Mouse (Mus musculus) stomach, postnatal 0 days (tissue): ENCODE results near the gene Gdpd3. TPM values are rescaled to one million over a fixed set of nuclear protein-coding genes. Genes with fewer than 3 reads are reported as not detected.
A peak's percentile ranks its signal among the peaks of the same experiment; 100 is the strongest.

Experiments
- ATAC-seq: fragments of 200-750 bp; cut with Nextera tagmentation; 2 replicates; pipeline ENCODE4 v1.8.0; 2017; ENCODE audit not compliant: low FRiP score, low TSS enrichment
- DNase-seq: peaks from one replicate; pipeline ENCODE4 v3.0.0-alpha.2; 2016; ENCODE audit warnings: low spot score
- H3K27ac ChIP-seq: fragments of 300-500 bp; sonication (generic); replicated peaks from 2 replicates; pipeline ENCODE4 v1.5.1; 2014; ENCODE audit warnings: mild to moderate bottlenecking, control low read depth
- H3K27me3 ChIP-seq: fragments of 300-500 bp; sonication (generic); 2 replicates; pipeline ENCODE4 v1.6.1; 2014; ENCODE audit warnings: low read length; ENCODE audit not compliant: control insufficient read depth, insufficient read depth
- H3K36me3 ChIP-seq: fragments of 300-500 bp; sonication (generic); 2 replicates; pipeline ENCODE4 v1.6.1; 2014; ENCODE audit warnings: low read length, mixed read lengths; ENCODE audit not compliant: control insufficient read depth, insufficient read depth
- H3K4me1 ChIP-seq: fragments of 300-500 bp; sonication (generic); replicated peaks from 2 replicates; pipeline ENCODE4 v1.6.1; 2014; ENCODE audit warnings: antibody characterized with exemption; ENCODE audit not compliant: control insufficient read depth, insufficient read depth
- H3K4me2 ChIP-seq: fragments of 300-500 bp; sonication (generic); replicated peaks from 2 replicates; pipeline ENCODE4 v1.6.1; 2014; ENCODE audit warnings: low read depth, mild to moderate bottlenecking, control low read depth, moderate library complexity
- H3K4me3 ChIP-seq: fragments of 300-500 bp; sonication (generic); 2 replicates; pipeline ENCODE4 v1.5.1; 2014; ENCODE audit warnings: low read depth, low read length, control low read depth
- H3K9ac ChIP-seq: fragments of 300-500 bp; sonication (generic); 2 replicates; pipeline ENCODE4 v1.6.1; 2014; ENCODE audit warnings: mild to moderate bottlenecking, low read length, control low read depth, mixed read lengths
- H3K9me3 ChIP-seq: fragments of 300-500 bp; sonication (generic); 2 replicates; pipeline ENCODE4 v1.6.1; 2016; ENCODE audit warnings: low read length; ENCODE audit not compliant: control insufficient read depth
- CTCF ChIP-seq: IDR thresholded peaks from 2 replicates; pipeline ENCODE4 v1.5.1; 2016; ENCODE audit warnings: antibody characterized with exemption, low read depth, mild to moderate bottlenecking, moderate library complexity
- EP300 ChIP-seq: optimal IDR thresholded peaks from 2 replicates; pipeline ENCODE3; 2016; ENCODE audit warnings: antibody characterized with exemption
- WGBS: fragments of 180-500 bp; shearing (Covaris S2); extraction: QIAGEN DNeasy Blood & Tissue Kit; methylation state at CpG from one replicate; pipeline ENCODE4 v1.1.7; 2014; 5-methylcytosine and 5-hydroxymethylcytosine counted together
- polyA plus RNA-seq: library from polyadenylated mRNA; unstranded; fragments of >200 nt; fragmentation: Nextera tagmentation; extraction: Ambion mirVana; gene quantifications from 2 replicates; pipeline ENCODE4 v1.2.1, GENCODE M21; 2015

Gene Gdpd3
- polyA plus RNA-seq, 1 experiment from 2014 or later: 51.3 TPM

DNA sequence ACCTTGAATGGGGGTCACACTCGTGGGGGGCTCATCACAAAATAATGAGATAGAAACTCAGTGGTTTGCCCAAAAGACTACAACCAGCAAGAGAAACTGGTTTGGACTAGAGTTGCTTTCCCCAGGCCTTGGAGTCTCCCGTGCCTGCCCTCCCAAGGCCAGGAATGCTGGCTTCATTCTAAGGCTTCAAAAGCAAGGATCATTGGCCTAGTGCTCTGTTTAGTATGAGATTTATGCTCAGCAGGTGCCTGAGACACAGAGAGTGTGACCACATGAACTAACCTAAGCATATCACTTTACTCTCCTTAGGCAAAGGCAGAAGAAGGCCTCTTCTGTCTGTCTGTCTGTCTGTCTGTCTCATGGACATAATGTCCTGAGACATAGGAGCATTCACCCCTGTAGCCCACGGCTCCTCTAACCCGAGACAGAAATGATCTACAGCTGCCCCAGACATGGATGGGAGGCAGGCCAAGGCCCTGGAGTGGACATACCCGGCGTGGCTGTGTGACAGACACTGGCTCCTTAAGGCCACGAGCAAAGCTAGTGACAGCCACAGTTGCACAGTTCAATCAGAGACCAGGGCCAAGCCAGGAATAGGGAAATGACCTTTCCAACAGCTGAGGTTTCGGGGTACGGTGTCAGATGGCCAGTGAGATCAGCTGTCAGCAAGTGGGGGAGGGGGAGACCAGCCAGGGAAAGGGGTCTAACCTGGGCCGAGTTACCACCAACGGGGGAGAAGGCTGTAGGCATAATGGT, 36.2 kb downstream of the Gdpd3 start:
- Histone ChIP-seq H3K9me3 (no peaks in the 10 kb centered on the region), H3K9ac (no peak overlapping the region), H3K4me3 (no peak overlapping the region), H3K27ac (no peak overlapping the region), H3K27me3 (no peaks in the 10 kb centered on the region), H3K4me2 (no peak overlapping the region), H3K4me1 (no peaks in the 10 kb centered on the region; the same call in 1 of the 2 replicates), H3K36me3 (no peaks in the 10 kb centered on the region)
- no peak for TF ChIP-seq EP300
- TF ChIP-seq CTCF: no peak
- ATAC-seq: no peak
- no peak for DNase-seq
- 73% methylated on average over 11 of the region's 11 CpGs for WGBS

DNA sequence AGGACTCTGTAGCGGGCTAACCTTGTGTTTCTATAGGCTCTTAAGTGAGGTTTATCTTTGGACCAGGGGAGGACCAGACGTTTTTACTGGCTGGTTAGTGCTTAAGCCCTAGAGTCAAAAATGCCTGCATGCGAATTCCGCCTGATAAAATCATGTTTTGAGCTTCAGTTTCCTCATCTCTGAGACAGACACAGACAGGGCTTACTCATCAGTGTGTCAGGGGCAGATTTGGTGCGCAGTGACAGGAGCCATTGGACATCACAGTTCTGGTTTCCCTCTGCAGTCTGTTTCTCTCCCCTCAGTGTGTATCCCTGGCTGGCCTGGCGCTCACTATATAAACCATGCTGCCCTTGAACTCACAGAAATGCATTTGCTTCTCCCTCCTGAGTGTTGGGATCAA, 37.0 kb downstream of the Gdpd3 start:
- 69% methylated on average over 6 of the region's 6 CpGs for WGBS
- no peak for ATAC-seq
- Histone ChIP-seq H3K9me3 (no peaks in the 10 kb centered on the region), H3K4me3 (no peak overlapping the region), H3K9ac (no peak overlapping the region), H3K4me1 (peaks cover 4% of the 10 kb centered on the region; the same call in 1 of the 2 replicates), H3K4me2 (no peak overlapping the region), H3K36me3 (no peaks in the 10 kb centered on the region), H3K27ac (0 out of 2 replicates have a peak overlapping the region, but pooled peaks have one; percentile 45), H3K27me3 (no peaks in the 10 kb centered on the region)
- TF ChIP-seq EP300 (no peak), CTCF (no peak)
- no peak for DNase-seq

DNA sequence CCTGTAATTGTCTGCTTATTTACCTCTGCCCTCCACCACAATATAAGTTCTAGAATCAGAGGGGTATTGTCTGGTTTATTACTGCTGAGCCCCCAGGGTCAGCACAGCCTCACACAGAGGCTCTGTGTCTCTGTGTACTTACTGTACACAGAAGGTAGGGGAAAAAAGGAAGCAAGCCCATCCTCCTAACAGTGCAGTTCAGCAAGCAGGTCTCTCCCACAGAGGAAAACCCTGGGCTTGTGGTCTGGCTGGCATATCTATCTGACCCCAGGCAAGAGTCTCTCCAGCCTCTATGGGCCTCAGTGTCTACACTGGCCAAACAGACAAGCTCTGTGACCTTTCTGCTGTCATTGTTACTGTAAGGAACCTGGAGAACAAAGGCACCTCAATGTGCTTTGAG, 37.6 kb downstream of the Gdpd3 start:
- DNase-seq (no peak), ATAC-seq (no peak)
- H3K9me3 ChIP-seq: no peaks in the 10 kb centered on the region
- peaks cover 4% of the 10 kb centered on the region; the same call in 1 of the 2 replicates for H3K4me1 ChIP-seq
- H3K4me2 ChIP-seq: no peak overlapping the region
- H3K36me3 ChIP-seq: no peaks in the 10 kb centered on the region
- no peak overlapping the region for H3K9ac ChIP-seq
- H3K27ac ChIP-seq: no peak overlapping the region
- no peak for TF ChIP-seq CTCF
- no peak for TF ChIP-seq EP300
- H3K4me3 ChIP-seq: no peak overlapping the region
- no peaks in the 10 kb centered on the region for H3K27me3 ChIP-seq

DNA sequence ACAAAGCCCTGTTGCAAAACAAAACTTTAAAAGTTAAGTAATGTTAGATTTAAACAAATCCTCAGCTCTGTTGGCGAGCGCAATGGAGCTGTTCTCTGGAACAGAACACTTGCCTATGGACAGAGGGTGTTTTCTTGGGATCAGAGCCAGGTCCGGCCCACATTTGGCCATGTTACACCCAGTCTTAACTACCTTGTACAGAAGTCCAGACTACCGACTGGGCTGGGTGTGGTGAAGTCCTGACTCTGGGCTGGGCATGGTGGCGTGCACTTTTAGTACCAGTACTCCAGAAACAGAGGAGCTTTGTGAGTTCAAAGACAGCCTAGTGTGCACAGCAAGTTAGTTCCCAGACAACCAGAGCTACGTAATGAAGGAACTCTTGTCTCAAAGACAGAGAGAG, 40.8 kb downstream of the Gdpd3 start:
- TF ChIP-seq EP300 (no peak), CTCF (no peak)
- peak; percentile 74 for ATAC-seq
- H3K4me1 ChIP-seq: 0 out of 2 replicates have a peak, but pooled peaks cover 4% of the 10 kb centered on the region
- H3K4me2 ChIP-seq: no peak overlapping the region
- H3K36me3 ChIP-seq: no peaks in the 10 kb centered on the region
- no peaks in the 10 kb centered on the region for H3K27me3 ChIP-seq
- 29% methylated on average over 6 of the region's 6 CpGs for WGBS
- no peak overlapping the region for H3K9ac ChIP-seq
- H3K9me3 ChIP-seq: no peaks in the 10 kb centered on the region
- no peak overlapping the region for H3K4me3 ChIP-seq
- peak; percentile 84 for DNase-seq
- H3K27ac ChIP-seq: no peak overlapping the region; the same call in 1 of the 2 replicates

DNA sequence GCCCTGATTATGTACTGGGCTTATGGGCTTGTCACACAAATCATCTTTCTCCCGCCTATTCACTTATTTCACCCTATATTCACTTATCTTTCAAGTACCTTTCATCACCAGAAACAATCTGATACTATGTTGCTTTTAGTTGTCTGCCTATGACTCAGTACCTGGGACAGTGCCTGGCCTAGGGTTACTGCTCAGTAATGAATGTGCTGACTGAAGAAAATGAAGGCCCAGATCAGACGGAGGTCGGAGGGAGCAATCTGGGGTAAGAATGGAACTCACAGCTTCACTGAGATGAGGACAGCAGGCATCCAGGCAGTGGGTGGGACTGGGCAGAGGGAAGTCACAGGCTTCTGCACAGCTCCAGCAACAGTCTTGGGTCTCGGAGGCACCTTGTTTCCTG, 41.3 kb downstream of the Gdpd3 start:
- TF ChIP-seq CTCF: no peak
- no peak for TF ChIP-seq EP300
- H3K4me2 ChIP-seq: peak overlapping the region; percentile 69; the same call in 1 of the 2 replicates
- H3K36me3 ChIP-seq: no peaks in the 10 kb centered on the region
- H3K9ac ChIP-seq: peak overlapping the region; percentile 60; the same call in 1 of the 2 replicates
- H3K27me3 ChIP-seq: no peaks in the 10 kb centered on the region
- no peak overlapping the region; the same call in 1 of the 2 replicates for H3K27ac ChIP-seq
- DNase-seq (no peak), ATAC-seq (no peak)
- H3K9me3 ChIP-seq: no peaks in the 10 kb centered on the region
- H3K4me3 ChIP-seq: no peak overlapping the region
- 0 out of 2 replicates have a peak, but pooled peaks cover 4% of the 10 kb centered on the region for H3K4me1 ChIP-seq
- 34% methylated on average over 4 of the region's 4 CpGs for WGBS

DNA sequence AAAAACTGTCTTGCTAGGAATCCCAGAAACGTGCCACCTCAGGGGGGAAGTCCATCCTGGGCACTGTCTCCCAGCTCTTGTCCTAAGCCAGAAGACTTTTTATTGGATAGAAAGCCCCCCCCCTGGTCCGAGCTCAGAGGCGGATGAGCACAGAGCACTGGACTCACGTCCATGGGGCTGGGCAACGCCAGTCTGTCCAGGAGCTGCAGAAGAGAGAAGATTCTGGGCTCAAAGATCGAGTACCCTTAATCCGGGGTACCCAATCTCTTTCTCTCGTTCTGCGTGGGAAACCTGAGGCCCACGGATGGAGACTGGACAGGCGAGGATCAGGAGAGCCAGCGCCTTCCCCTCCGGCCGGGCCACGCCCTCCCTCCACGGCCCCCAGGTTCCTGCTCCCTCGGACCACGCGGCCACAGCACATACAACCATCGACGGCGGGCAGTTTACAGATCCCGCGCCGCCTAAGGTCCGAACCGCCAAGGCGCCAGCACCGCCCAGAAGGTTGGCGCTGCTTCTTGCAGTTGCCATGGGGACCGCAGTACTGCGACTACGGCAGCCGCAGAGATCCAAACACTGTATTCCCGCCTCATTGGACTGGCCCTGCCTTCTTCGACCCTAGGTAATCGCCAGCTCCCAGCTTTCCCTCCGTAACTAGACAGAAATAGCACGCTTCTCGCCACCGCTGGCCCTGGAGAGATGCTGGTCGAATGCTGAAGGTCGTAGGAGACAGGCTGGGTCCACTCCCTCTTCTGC, 42.7 kb downstream of the Gdpd3 start:
- Histone ChIP-seq H3K9me3 (no peaks in the 10 kb centered on the region), H3K9ac (peak overlapping the region; percentile 60), H3K4me3 (peak overlapping the region; percentile 55), H3K36me3 (no peaks in the 10 kb centered on the region), H3K27me3 (no peaks in the 10 kb centered on the region), H3K4me2 (peak overlapping the region; percentile 69), H3K27ac (peak overlapping the region; percentile 41; the same call in 1 of the 2 replicates), H3K4me1 (0 out of 2 replicates have a peak, but pooled peaks cover 4% of the 10 kb centered on the region)
- DNase-seq: peak; percentile 87
- peak; percentile 84 for ATAC-seq
- TF ChIP-seq EP300 (no peak), CTCF (peak; percentile 44)
- WGBS: 0% methylated on average over 38 of the region's 43 CpGs
